Mouse (Mus musculus) hindbrain, embryonic 15.5 days (tissue): ENCODE data around the gene Ubash3b. TPM values are rescaled to one million over a fixed set of nuclear protein-coding genes. Genes with fewer than 3 reads are reported as not detected.

Source experiments
- ATAC-seq: fragments of 200-750 bp; cut with Nextera tagmentation; 2 replicates; pipeline ENCODE4 v1.8.0; 2017; ENCODE audit warnings: low read depth, moderate number of reproducible peaks, moderate TSS enrichment; ENCODE audit not compliant: low FRiP score
- H3K27ac ChIP-seq: fragments of 300-500 bp; sonication (generic); replicated peaks from 2 replicates; pipeline ENCODE4 v1.5.1; 2015; ENCODE audit warnings: mild to moderate bottlenecking, inconsistent platforms
- H3K27me3 ChIP-seq: fragments of 300-500 bp; sonication (generic); 2 replicates; pipeline ENCODE4 v1.6.1; 2015; ENCODE audit warnings: control low read depth, inconsistent platforms
- H3K36me3 ChIP-seq: fragments of 300-500 bp; sonication (generic); 2 replicates; pipeline ENCODE4 v1.6.1; 2015; ENCODE audit warnings: control low read depth, inconsistent platforms
- H3K4me1 ChIP-seq: fragments of 300-500 bp; sonication (generic); replicated peaks from 2 replicates; pipeline ENCODE4 v1.6.1; 2015; ENCODE audit warnings: control low read depth, inconsistent platforms
- H3K4me2 ChIP-seq: fragments of 300-500 bp; sonication (generic); 2 replicates; pipeline ENCODE4 v1.6.1; 2015; ENCODE audit warnings: moderate library complexity, mild to moderate bottlenecking, inconsistent platforms
- H3K4me3 ChIP-seq: fragments of 300-500 bp; sonication (generic); 2 replicates; pipeline ENCODE4 v1.5.1; 2015; ENCODE audit warnings: mild to moderate bottlenecking, inconsistent platforms
- H3K9ac ChIP-seq: fragments of 300-500 bp; sonication (generic); 2 replicates; pipeline ENCODE4 v1.6.1; 2015; ENCODE audit warnings: inconsistent platforms
- H3K9me3 ChIP-seq: fragments of 300-500 bp; sonication (generic); 2 replicates; pipeline ENCODE4 v1.6.1; 2016; ENCODE audit warnings: control low read depth, inconsistent platforms
- WGBS: fragments of 180-500 bp; shearing (Covaris S2); methylation state at CpG from one replicate; pipeline ENCODE4 v1.1.7; 2015; 5-methylcytosine and 5-hydroxymethylcytosine counted together
- polyA plus RNA-seq: library from polyadenylated mRNA; unstranded; fragments of >200 nt; fragmentation: Nextera tagmentation; extraction: Ambion mirVana; gene quantifications from 2 replicates; pipeline ENCODE4 v1.2.1, GENCODE M21; 2015

The Ubash3b gene
- polyA plus RNA-seq, 1 experiment from 2014 or later: 27.3 TPM

DNA sequence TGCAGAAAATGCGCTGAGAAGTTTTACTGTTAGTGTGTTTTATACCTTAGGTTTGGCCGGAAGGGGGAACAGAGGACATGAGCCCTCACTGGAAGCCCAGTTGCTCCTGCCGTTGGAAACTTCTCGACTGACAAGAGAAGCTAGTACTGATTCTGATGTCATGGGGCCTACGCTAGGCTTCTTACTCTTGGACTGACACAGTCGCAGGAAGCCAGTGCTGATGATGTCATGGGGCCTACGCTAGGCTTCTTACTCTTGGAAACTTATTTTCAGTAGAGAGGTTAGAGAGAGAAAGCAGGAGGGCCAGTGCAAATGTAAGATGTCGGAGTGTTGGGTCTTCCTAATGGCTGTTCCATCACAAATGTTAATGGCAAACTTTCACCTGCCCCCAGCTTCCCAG is 57.8 kb downstream of the Ubash3b start:
- Histone ChIP-seq H3K4me3 (no peak overlapping the region), H3K27me3 (no peaks in the 10 kb centered on the region), H3K4me1 (peaks cover 16% of the 10 kb centered on the region), H3K9me3 (no peaks in the 10 kb centered on the region), H3K9ac (no peak overlapping the region), H3K36me3 (no peaks in the 10 kb centered on the region), H3K4me2 (no peak overlapping the region), H3K27ac (no peak overlapping the region)
- ATAC-seq: no peak
- 98% methylated on average over 8 of the region's 8 CpGs for WGBS

DNA sequence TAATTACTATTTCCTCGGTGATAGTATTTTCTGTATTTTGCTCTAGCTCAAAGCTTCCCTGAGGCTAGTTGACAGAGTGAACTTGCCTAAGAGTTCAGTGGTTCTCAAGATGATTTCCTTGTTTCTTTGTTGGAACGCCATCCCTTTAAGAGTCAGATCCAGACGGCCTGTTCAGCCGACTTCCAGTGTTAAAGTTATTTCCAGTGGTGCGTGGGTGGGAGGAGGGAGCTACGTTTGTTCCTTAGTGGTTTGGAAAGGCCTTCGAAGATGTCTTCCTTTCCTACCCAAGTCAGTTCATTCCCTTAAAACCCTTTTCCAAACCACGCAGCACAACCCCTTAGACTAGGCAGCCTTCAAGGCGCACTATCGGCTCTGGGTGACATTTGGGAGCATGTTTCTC is 58.9 kb downstream of the Ubash3b start:
- H3K36me3 ChIP-seq: no peaks in the 10 kb centered on the region
- H3K4me3 ChIP-seq: no peak overlapping the region
- ATAC-seq: no peak
- H3K4me2 ChIP-seq: no peak overlapping the region
- H3K27me3 ChIP-seq: no peaks in the 10 kb centered on the region
- H3K9me3 ChIP-seq: no peaks in the 10 kb centered on the region
- no peak overlapping the region for H3K27ac ChIP-seq
- H3K9ac ChIP-seq: no peak overlapping the region
- peaks cover 5% of the 10 kb centered on the region; the same call in 1 of the 2 replicates for H3K4me1 ChIP-seq
- 80% methylated on average over 10 of the region's 10 CpGs for WGBS

DNA sequence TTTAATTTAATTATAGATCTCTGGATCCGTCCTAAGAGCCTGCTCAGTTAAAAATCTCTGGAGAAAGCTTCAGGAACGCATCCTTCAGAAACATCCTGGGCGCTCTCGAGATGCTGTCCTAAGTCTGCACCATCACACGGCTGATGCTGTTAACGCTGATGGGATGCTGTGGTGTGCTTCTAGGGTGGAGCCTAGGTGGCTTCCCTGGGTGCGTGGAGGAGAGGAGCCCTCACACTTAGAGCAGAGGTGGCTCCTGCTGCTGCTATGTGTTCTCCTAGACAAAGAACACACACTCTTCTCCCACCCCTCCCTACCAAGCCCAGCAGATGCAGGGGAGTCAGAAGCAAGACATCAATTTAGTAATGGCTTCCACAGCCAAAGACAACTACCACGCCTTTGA is 61.6 kb downstream of the Ubash3b start:
- Histone ChIP-seq H3K9me3 (no peaks in the 10 kb centered on the region), H3K27me3 (no peaks in the 10 kb centered on the region), H3K4me2 (no peak overlapping the region), H3K4me1 (peaks cover 4% of the 10 kb centered on the region; the same call in 1 of the 2 replicates), H3K9ac (no peak overlapping the region), H3K36me3 (no peaks in the 10 kb centered on the region), H3K4me3 (no peak overlapping the region), H3K27ac (peak overlapping the region; percentile 42; the same call in 1 of the 2 replicates)
- 68% methylated on average over 8 of the region's 8 CpGs for WGBS
- ATAC-seq: peak; percentile 59; the same call in 1 of the 2 replicates

DNA sequence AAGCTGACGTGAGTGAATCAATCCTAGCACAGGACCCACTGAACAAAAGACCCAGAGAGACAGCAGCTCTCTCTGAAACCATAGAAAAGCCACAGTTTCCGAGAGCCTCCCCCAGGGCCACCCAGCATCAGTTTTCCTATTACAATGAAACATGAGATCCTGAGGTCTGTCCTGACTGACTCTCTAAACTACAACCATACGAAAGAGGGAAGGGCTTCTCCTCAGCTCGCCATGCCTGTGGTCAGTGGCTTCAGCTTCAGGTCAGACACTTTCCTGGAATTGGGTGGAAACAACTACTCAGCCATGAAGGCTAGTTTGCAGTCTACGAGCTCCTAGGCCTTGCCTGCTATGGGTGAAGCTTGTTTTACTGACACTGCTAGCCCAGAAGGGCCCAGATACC is 62.4 kb downstream of the Ubash3b start:
- Histone ChIP-seq H3K4me1 (peaks cover 4% of the 10 kb centered on the region; the same call in 1 of the 2 replicates), H3K9ac (no peak overlapping the region), H3K9me3 (no peaks in the 10 kb centered on the region), H3K4me3 (no peak overlapping the region), H3K27ac (0 out of 2 replicates have a peak overlapping the region, but pooled peaks have one; percentile 25), H3K4me2 (no peak overlapping the region), H3K36me3 (no peaks in the 10 kb centered on the region), H3K27me3 (no peaks in the 10 kb centered on the region)
- no peak for ATAC-seq
- 64% methylated on average over 5 of the region's 5 CpGs for WGBS

DNA sequence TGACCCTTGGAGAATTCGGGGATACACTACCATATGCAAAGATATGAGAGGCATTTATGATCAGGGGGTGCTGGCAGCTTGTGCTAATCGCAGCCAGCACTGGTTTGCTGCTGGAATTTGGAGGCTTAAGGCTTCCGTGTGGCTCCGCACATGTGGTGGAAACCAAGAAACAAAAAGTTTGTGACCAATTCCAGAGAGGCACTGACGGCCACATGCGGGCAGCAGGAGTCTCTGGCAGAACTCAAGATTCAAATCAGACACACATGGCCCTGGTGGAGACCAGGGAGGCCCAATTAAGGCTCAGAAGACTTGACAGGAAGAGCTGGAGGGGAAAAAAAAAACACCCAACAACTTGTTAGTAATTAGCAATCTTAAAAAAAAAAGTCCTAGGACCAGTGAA is 63.4 kb downstream of the Ubash3b start:
- no peak for ATAC-seq
- Histone ChIP-seq H3K4me1 (peaks cover 4% of the 10 kb centered on the region; the same call in 1 of the 2 replicates), H3K36me3 (no peaks in the 10 kb centered on the region), H3K4me3 (no peak overlapping the region), H3K9me3 (no peaks in the 10 kb centered on the region), H3K4me2 (no peak overlapping the region), H3K27ac (no peak overlapping the region), H3K27me3 (no peaks in the 10 kb centered on the region), H3K9ac (no peak overlapping the region)
- WGBS: 88% methylated on average over 6 of the region's 6 CpGs

DNA sequence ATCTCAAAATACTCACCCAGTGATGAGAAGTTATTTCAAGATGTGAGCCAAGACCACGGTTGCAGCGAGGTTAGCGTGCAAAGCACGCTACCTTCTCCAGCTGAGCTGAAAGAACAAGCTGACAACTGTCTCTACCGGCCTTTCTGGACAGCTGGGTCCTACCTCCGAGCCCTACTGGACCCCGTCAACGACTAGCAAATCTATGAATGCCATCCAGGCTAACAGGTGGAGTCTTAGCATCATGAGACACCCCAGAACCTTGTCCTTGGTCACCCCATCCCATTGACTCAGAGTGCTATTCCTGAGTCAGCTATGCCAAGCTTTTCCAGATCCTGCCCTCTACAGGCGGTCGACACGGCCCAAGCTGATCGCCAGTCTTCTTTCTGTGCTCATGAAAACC is 69.5 kb downstream of the Ubash3b start:
- H3K4me2 ChIP-seq: no peak overlapping the region
- no peaks in the 10 kb centered on the region for H3K27me3 ChIP-seq
- 93% methylated on average over 12 of the region's 12 CpGs for WGBS
- H3K9me3 ChIP-seq: no peaks in the 10 kb centered on the region
- H3K27ac ChIP-seq: no peak overlapping the region
- no peaks in the 10 kb centered on the region for H3K36me3 ChIP-seq
- H3K9ac ChIP-seq: no peak overlapping the region
- peaks cover 3% of the 10 kb centered on the region; the same call in 1 of the 2 replicates for H3K4me1 ChIP-seq
- ATAC-seq: no peak
- H3K4me3 ChIP-seq: no peak overlapping the region

DNA sequence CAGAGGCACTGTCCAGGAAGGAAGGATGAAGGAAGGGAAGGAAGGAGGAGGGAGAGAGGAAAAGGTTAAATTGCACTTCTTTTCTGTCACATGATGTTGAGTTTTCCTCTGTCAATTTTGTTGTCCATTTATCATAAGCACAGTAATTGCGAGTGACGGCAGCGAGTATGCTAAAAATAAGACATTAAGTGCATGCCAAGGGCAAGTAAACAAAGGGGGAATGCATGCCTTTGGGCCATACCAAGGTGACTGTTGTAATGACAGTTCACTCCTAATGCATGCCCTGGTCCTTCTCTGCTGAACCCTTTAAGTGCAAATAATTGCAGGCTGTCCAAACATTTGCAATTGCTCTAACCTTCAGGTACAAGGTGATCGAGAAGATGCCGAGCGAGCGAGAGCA is 70.3 kb downstream of the Ubash3b start:
- H3K27ac ChIP-seq: no peak overlapping the region
- no peak for ATAC-seq
- H3K9ac ChIP-seq: no peak overlapping the region

DNA sequence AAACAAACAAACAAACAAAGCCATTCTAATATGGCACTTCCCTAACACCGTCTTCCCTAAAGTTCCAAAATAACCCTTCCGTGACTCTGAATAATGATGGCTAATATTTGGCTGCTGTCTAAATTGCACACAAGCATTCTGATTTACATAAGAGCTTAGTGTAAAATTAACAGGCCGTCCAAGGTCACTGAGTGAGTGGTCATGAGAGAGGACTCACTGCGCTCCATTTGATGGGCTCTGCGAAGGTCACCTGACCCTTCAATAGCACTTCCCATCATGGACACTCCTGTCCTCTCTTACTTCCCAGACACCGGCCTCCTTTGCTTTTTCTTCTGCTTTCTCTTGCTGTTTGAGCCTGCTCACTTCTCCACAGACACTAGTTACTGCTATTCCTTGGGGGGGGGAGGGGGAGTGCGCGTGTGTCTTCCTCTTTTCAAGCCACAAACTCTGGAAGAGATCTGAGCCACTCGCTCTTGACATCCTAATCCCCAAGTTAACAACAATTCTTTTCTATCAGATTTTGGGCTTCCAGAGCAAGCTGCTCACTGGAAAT is 73.6 kb downstream of the Ubash3b start:
- 85% methylated on average over 9 of the region's 9 CpGs for WGBS
- Histone ChIP-seq H3K36me3 (no peaks in the 10 kb centered on the region), H3K27me3 (no peaks in the 10 kb centered on the region), H3K9me3 (no peaks in the 10 kb centered on the region), H3K27ac (no peak overlapping the region), H3K9ac (no peak overlapping the region), H3K4me3 (no peak overlapping the region), H3K4me2 (no peak overlapping the region), H3K4me1 (peaks cover 15% of the 10 kb centered on the region)
- ATAC-seq: no peak

More for the DNA sequence above, 70.3 kb downstream of the Ubash3b start:
- Histone ChIP-seq H3K36me3 (no peaks in the 10 kb centered on the region), H3K9me3 (no peaks in the 10 kb centered on the region), H3K4me1 (peaks cover 3% of the 10 kb centered on the region; the same call in 1 of the 2 replicates), H3K27me3 (no peaks in the 10 kb centered on the region), H3K4me2 (no peak overlapping the region), H3K4me3 (no peak overlapping the region)
- WGBS: 82% methylated on average over 7 of the region's 7 CpGs

DNA sequence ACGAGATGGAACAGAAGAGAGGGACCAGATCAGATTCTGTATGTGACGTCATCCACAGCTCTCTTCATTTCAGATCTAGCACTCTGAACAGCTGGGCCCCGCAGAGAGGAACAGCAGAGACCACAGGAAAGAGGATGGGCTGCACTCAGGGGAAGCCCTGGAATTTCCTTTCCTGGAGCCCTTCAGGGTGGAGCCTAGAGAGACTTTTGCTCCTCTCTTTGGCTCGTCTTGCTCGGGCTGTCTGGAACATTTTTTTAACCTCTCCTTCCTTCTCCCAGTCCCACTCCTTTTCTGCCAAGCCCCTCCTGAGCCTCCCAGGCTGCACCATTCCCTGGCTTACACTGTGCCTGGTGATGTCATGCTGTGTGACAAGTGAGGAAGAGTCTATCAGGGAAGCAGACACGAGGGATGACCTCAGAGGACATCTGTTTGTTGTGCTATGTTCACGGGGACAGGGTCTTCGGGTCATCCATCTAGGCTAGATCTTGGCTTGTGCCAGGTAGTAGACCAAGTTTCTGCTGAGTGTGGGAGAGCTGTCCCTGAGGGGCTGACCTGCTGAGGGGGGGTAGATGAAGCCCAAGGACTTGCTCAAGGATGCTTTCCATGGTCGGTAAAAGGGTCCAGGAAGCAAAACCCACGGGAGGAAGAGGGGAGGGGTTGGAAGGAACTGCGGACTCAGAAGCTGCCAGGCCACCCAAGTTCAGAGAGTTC is 77.2 kb downstream of the Ubash3b start:
- Histone ChIP-seq H3K9me3 (no peaks in the 10 kb centered on the region), H3K4me3 (no peak overlapping the region), H3K36me3 (no peaks in the 10 kb centered on the region), H3K4me2 (no peak overlapping the region), H3K27me3 (no peaks in the 10 kb centered on the region), H3K4me1 (peaks cover 17% of the 10 kb centered on the region), H3K9ac (no peak overlapping the region), H3K27ac (no peak overlapping the region)
- ATAC-seq: peak; percentile 51
- 52% methylated on average over 11 of the region's 11 CpGs for WGBS

DNA sequence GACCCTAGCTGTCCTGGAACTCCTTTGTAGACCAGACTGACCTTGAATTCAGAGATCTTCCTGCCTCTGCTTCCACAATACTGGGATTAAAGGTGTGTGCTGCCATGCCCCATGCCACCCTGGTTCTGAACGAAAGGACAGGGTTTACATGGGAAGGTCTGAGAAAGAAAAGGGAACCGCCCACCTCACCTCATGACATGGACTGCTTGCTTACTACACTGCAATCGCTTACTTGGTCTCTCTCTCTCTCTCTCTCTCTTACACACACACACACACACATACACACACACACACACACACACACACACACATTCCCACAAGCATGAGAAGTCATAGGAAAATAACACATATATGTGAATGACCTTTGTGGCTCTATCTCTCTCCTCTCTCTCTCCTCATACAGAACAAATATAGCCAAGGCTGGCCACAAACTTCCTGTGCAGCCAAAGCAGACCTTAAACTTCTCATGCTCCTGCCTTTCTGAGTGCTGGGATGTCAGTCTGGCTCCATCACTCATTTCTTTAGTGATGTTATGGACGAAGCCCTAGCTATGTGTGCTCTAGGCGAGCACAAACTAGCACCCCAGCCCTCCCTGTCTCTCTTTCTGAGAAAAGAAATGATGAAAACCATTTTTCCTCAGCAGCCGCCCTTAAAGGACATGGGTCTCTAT is 78.0 kb downstream of the Ubash3b start:
- ATAC-seq: no peak
- Histone ChIP-seq H3K9ac (no peak overlapping the region), H3K36me3 (no peaks in the 10 kb centered on the region), H3K27me3 (no peaks in the 10 kb centered on the region), H3K4me1 (peaks cover 24% of the 10 kb centered on the region), H3K27ac (no peak overlapping the region), H3K9me3 (no peaks in the 10 kb centered on the region), H3K4me3 (no peak overlapping the region), H3K4me2 (no peak overlapping the region)
- whole genome bisulfite sequencing: 86% methylated on average over 6 of the region's 6 CpGs

DNA sequence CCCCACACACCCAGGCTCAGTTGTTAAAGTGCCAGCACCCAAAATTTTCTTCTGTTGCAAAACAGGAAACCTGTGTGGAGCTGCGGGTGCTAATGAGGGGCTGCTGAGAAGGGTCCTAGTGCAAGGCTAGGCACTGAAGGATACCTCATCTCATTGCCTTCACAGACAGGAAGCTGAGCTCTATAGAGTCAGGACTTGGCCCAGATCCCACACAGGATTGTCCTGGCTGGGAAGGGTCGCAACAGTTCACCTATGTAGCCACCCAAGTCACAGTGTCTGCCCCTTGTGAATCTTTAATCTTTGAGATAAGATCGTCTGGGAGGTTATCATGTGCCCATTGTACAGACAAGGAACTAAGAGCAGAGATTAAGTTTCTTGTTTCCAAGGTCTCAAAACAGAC is 78.6 kb downstream of the Ubash3b start:
- Histone ChIP-seq H3K4me1 (peaks cover 29% of the 10 kb centered on the region), H3K27ac (no peak overlapping the region), H3K9me3 (no peaks in the 10 kb centered on the region), H3K9ac (no peak overlapping the region), H3K4me3 (no peak overlapping the region), H3K27me3 (no peaks in the 10 kb centered on the region), H3K36me3 (no peaks in the 10 kb centered on the region), H3K4me2 (no peak overlapping the region)
- no peak for ATAC-seq
- WGBS: 83% methylated on average over 3 of the region's 3 CpGs

DNA sequence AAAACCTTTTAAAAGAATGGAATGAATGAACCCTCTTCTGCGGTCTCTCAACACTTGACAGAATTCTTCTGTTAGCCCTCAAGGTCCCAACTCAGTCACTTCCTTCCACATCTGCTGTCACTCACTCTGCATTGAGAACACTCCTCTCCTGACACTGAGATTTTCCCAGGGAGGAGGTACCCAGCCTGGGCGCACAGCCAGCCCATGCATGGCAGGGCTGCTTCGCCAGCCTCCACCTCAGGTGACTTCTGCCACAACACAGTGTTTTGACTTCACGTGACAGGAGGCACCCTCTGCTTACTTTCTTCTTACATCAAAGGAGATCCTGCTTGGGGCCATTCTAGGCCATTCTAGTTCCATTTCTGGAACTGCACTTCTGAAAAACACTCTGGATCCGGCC is 80.6 kb downstream of the Ubash3b start:
- no peak overlapping the region for H3K9ac ChIP-seq
- no peak overlapping the region for H3K4me3 ChIP-seq
- no peak for ATAC-seq
- H3K4me2 ChIP-seq: no peak overlapping the region
- no peaks in the 10 kb centered on the region for H3K27me3 ChIP-seq
- no peak overlapping the region for H3K27ac ChIP-seq
- H3K4me1 ChIP-seq: peaks cover 43% of the 10 kb centered on the region
- no peaks in the 10 kb centered on the region for H3K9me3 ChIP-seq
- no peaks in the 10 kb centered on the region for H3K36me3 ChIP-seq
- 76% methylated on average over 5 of the region's 5 CpGs for WGBS
